Mouse (Mus musculus) mouse trophoblast stem cell (cell line): ENCODE results near the gene Cd9.

Experiments
- in situ Hi-C, 2 experiments: fragments of 300-500 bp; cut with MseI, MboI; formaldehyde crosslinking; loops; 2 replicates in 1 of 2; 3 replicates in 1 of 2; pipeline ENCODE4 v1.15.1; 2025

Gene Cd9

GRCm38 (mm10) chr6:125476826-125477589 lies 17.6 kb downstream of the Cd9 start:
- in situ Hi-C loops, result no loop called here

GRCm38 (mm10) chr6:125476090-125476489 lies 18.5 kb downstream of the Cd9 start:
- in situ Hi-C loops, result no loop called here

- in situ Hi-C loops, result no loop called here
These were observed 19.4 kb downstream of the Cd9 start for GRCm38 (mm10) chr6:125475184-125475583.

- in situ Hi-C loops, result no loop called here
These were observed 20.7 kb downstream of the Cd9 start for GRCm38 (mm10) chr6:125473939-125474338.

- in situ Hi-C loops, result no loop called here
These were observed 21.3 kb downstream of the Cd9 start for GRCm38 (mm10) chr6:125473321-125473721.

- in situ Hi-C loops, result no loop called here
These were observed 22.7 kb downstream of the Cd9 start for GRCm38 (mm10) chr6:125471921-125472320.

GRCm38 (mm10) chr6:125471326-125471725 lies 23.3 kb downstream of the Cd9 start:
- in situ Hi-C loops, result no loop called here

- in situ Hi-C loops, result no loop called here
These were observed 24.0 kb downstream of the Cd9 start for GRCm38 (mm10) chr6:125470616-125471015.

- in situ Hi-C loops, result no loop called here
These were observed 25.4 kb downstream of the Cd9 start for GRCm38 (mm10) chr6:125469222-125469621.

GRCm38 (mm10) chr6:125468179-125468960 lies 26.2 kb downstream of the Cd9 start:
- in situ Hi-C loops, result no loop called here

- in situ Hi-C loops, result no loop called here
These were observed 27.3 kb downstream of the Cd9 start for GRCm38 (mm10) chr6:125467301-125467715.

GRCm38 (mm10) chr6:125462312-125462711 lies 32.3 kb downstream of the Cd9 start:
- in situ Hi-C loops, result no loop called here

GRCm38 (mm10) chr6:125461788-125462187 lies 32.8 kb downstream of the Cd9 start:
- in situ Hi-C loops, result no loop called here

GRCm38 (mm10) chr6:125461325-125461724 lies 33.3 kb downstream of the Cd9 start:
- in situ Hi-C loops, result no loop called here

GRCm38 (mm10) chr6:125460589-125460988 lies 34.0 kb downstream of the Cd9 start:
- in situ Hi-C loops, result no loop called here

- in situ Hi-C loops, result no loop called here
These were observed 34.7 kb downstream of the Cd9 start for GRCm38 (mm10) chr6:125459903-125460302.

- in situ Hi-C loops, result no loop called here
These were observed 38.6 kb downstream of the Cd9 start for GRCm38 (mm10) chr6:125455806-125456520.

- in situ Hi-C loops, result no loop called here
These were observed 39.9 kb downstream of the Cd9 start for GRCm38 (mm10) chr6:125454731-125455130.

- in situ Hi-C loops, result no loop called here
These were observed 40.3 kb downstream of the Cd9 start for GRCm38 (mm10) chr6:125454299-125454698.

- in situ Hi-C loops, result no loop called here
These were observed 46.9 kb downstream of the Cd9 start for GRCm38 (mm10) chr6:125447660-125448059.

- in situ Hi-C loops, result no loop called here
These were observed 47.4 kb downstream of the Cd9 start for GRCm38 (mm10) chr6:125447205-125447604.

GRCm38 (mm10) chr6:125445381-125445780 lies 49.2 kb downstream of the Cd9 start:
- in situ Hi-C loops, result no loop called here
